Mouse (Mus musculus) right cerebral cortex, postnatal 14 days (tissue): Measurements from ENCODE around the gene Arpp21.
A peak's percentile ranks its signal among the peaks of the same experiment; 100 is the strongest.

Source experiments
- DNase-seq: peaks from one replicate; pipeline ENCODE4 v3.0.0; 2022

Gene Arpp21

GRCm38 (mm10) chr9:112235696-112236397 is at the start of gene Arpp21:
Arpp21 (minus strand) TSS chr9:112235938.
- DNase-seq: peak; percentile 50

- no peak for DNase-seq
Observed at GRCm38 (mm10) chr9:112272426-112272969, 36.8 kb upstream of the Arpp21 start.

- no peak for DNase-seq
Observed at GRCm38 (mm10) chr9:112264982-112265641, 29.4 kb upstream of the Arpp21 start.

- peak; percentile 72 for DNase-seq
Observed at GRCm38 (mm10) chr9:112261986-112262901, 26.5 kb upstream of the Arpp21 start.

GRCm38 (mm10) chr9:112261556-112261955 is 25.8 kb upstream of the Arpp21 start:
- DNase-seq: no peak

- no peak for DNase-seq
Observed at GRCm38 (mm10) chr9:112260696-112261095, 25.0 kb upstream of the Arpp21 start.

GRCm38 (mm10) chr9:112258560-112258959 is 22.8 kb upstream of the Arpp21 start:
- DNase-seq: no peak

- no peak for DNase-seq
Observed at GRCm38 (mm10) chr9:112255971-112256370, 20.2 kb upstream of the Arpp21 start.

- no peak for DNase-seq
Observed at GRCm38 (mm10) chr9:112253730-112254129, 18.0 kb upstream of the Arpp21 start.

- no peak for DNase-seq
Observed at GRCm38 (mm10) chr9:112251857-112252256, 16.1 kb upstream of the Arpp21 start.

- no peak for DNase-seq
Observed at GRCm38 (mm10) chr9:112251339-112251738, 15.6 kb upstream of the Arpp21 start.

- no peak for DNase-seq
Observed at GRCm38 (mm10) chr9:112249753-112250152, 14.0 kb upstream of the Arpp21 start.

GRCm38 (mm10) chr9:112247183-112247582 is 11.4 kb upstream of the Arpp21 start:
- DNase-seq: no peak

- no peak for DNase-seq
Observed at GRCm38 (mm10) chr9:112238168-112238567, 2.4 kb upstream of the Arpp21 start.

- DNase-seq: no peak
Observed at GRCm38 (mm10) chr9:112236551-112236950, 813 bp upstream of the Arpp21 start.

- peak; percentile 79 for DNase-seq
Observed at GRCm38 (mm10) chr9:112235041-112235695, 570 bp downstream of the Arpp21 start.

- peak; percentile 45 for DNase-seq
Observed at GRCm38 (mm10) chr9:112234505-112235024, 1.2 kb downstream of the Arpp21 start.

- DNase-seq: no peak
Observed at GRCm38 (mm10) chr9:112233822-112234504, 1.8 kb downstream of the Arpp21 start.

- DNase-seq: no peak
Observed at GRCm38 (mm10) chr9:112233378-112233777, 2.4 kb downstream of the Arpp21 start.

GRCm38 (mm10) chr9:112231935-112232575 is 3.7 kb downstream of the Arpp21 start:
- DNase-seq: no peak

GRCm38 (mm10) chr9:112231383-112231782 is 4.4 kb downstream of the Arpp21 start:
- DNase-seq: no peak
